Mouse (Mus musculus): ENCODE measurements at regions not wholly inside any gene's neighbourhood (a gene's known extent, or its start where the extent isn't known, plus 50 kb on each side); places are given as distances from the start of the nearest gene placed in this dataset.
A peak's percentile ranks its signal among the peaks of the same experiment; 100 is the strongest.

- H3K9ac ChIP-seq (ENCODE audit: insufficient read depth, low read depth), result no peak overlapping the region
- peak overlapping the region; percentile 80 for H3K4me2 ChIP-seq (ENCODE audit: insufficient read depth, low read depth, poor library complexity, severe bottlenecking)
- H3K36me3 ChIP-seq (replicated peaks in 1 of 2; ENCODE audit: control insufficient read depth in 1 of 2, insufficient read depth in 1 of 2, low read length in 1 of 2), result no peaks in the 10 kb centered on the region
- no peak overlapping the region for H3K27ac ChIP-seq (ENCODE audit: insufficient read depth, low read depth)
- in situ Hi-C loops (cut with MboI; ENCODE audit: low pct_ligation_motif_present, low pct_unique_long_range_greater_than_20kb, low sequenced_read_pairs), result no loop called here
- dilution Hi-C loops (cut with MboI; ENCODE audit: extremely low pct_ligation_motif_present, extremely low pct_unique_long_range_greater_than_20kb, low sequenced_read_pairs), result no loop called here
- TF ChIP-seq E2F4 (IDR thresholded peaks at IDR 0.05; ENCODE audit: insufficient replicate concordance, low read depth, low read length) (no peak), MXI1 (IDR thresholded peaks at IDR 0.05; ENCODE audit: low read depth, low read length) (no peak), USF2 (conservative IDR thresholded peaks at IDR 0.05; ENCODE audit: low read depth, low read length) (no peak), MAZ (IDR thresholded peaks at IDR 0.05; ENCODE audit: low read depth, low read length) (0 out of 2 replicates have a peak, but pooled peaks have one; percentile 18), IRF4 (IDR thresholded peaks at IDR 0.05; ENCODE audit: low read depth, low read length) (0 out of 2 replicates have a peak, but pooled peaks have one; percentile 16), NELFE (IDR thresholded peaks at IDR 0.05; ENCODE audit: low read depth, low read length) (no peak), EP300 (IDR thresholded peaks at IDR 0.05; ENCODE audit: low read length) (no peak), ELF1 (IDR thresholded peaks at IDR 0.05; ENCODE audit: low read depth, low read length) (no peak), BHLHE40 (IDR thresholded peaks at IDR 0.05; ENCODE audit: low read depth, low read length) (0 out of 2 replicates have a peak, but pooled peaks have one; percentile 6), CHD1 (IDR thresholded peaks at IDR 0.05; ENCODE audit: low read depth, low read length) (no peak)
- peaks cover 16 to 49% of the 10 kb centered on the region in 2 experiments for H3K4me1 ChIP-seq (ENCODE audit: control insufficient read depth in 1 of 2, insufficient read depth in 2 of 2)
- no peaks in the 10 kb centered on the region for H3K27me3 ChIP-seq (replicated peaks)
- no peaks in the 10 kb centered on the region for H3K79me2 ChIP-seq (replicated peaks; ENCODE audit: control insufficient read depth, extremely low read depth, insufficient read depth, poor library complexity, severe bottlenecking)
- DNase-seq (ENCODE audit: extremely low read depth), result peak; percentile 48
- peaks cover 4% of the 10 kb centered on the region for H3K9me3 ChIP-seq (replicated peaks; ENCODE audit: low read length)
- H3K4me3 ChIP-seq (replicated peaks in 1 of 3; ENCODE audit: low read depth in 2 of 3, low read length in 2 of 3, poor library complexity in 1 of 3), result no peak overlapping the region
Observed at GRCm38 (mm10) chr5:33529771-33530170, 96.0 kb upstream of the Nkx1-1 start.

DNA sequence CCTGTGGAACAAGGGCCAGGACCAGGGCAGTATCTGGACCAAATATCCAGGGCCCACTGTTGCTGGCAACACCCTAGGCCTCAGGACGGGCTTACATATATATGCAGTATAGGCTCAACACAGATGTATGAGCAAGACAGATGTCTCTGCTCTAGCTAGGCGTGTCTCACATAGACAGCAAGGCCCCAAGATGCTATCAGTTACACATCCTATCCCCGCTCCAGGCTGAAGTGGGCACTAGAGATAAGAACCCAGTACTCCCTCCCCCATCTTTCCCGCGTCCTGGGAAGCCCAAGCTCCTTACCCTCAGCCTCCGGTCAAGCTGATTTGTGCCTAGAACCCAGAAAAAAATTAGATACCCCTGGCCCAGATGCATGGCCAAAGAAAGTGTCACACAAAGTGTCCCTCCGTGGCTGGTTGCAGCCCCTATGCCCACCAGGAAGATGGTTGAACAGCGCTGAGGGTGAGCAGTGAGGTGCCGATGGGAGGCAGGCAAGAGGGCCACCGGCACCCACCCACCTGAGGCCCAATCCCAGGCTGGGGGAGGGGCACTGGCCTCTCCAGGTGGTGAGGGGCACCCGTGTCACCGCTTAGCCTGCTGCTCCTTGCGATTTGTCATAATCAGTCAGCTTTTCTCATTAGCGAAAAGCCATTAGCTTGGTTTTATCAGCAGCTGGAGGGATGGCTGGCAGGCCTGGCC, 95.3 kb upstream of the Nkx1-1 start:
- no peak overlapping the region for H3K27ac ChIP-seq (ENCODE audit: insufficient read depth, low read depth)
- DNase-seq (ENCODE audit: extremely low read depth), result no peak
- H3K27me3 ChIP-seq (replicated peaks), result no peaks in the 10 kb centered on the region
- TF ChIP-seq POLR2AphosphoS2 (IDR thresholded peaks at IDR 0.05; ENCODE audit: low read depth, low read length), result no peak
- no peak for TF ChIP-seq CHD1 (IDR thresholded peaks at IDR 0.05; ENCODE audit: low read depth, low read length)
- TF ChIP-seq HCFC1 (IDR thresholded peaks at IDR 0.05; ENCODE audit: low read depth, low read length), result no peak
- no peak for TF ChIP-seq USF1 (IDR thresholded peaks at IDR 0.05; ENCODE audit: low read depth, low read length)
- TF ChIP-seq JUN (IDR thresholded peaks at IDR 0.05; ENCODE audit: insufficient read depth, low read depth, low read length), result no peak
- no peak for TF ChIP-seq MEF2A (IDR thresholded peaks at IDR 0.05; ENCODE audit: borderline replicate concordance, low read depth, low read length)
- TF ChIP-seq E2F4 (IDR thresholded peaks at IDR 0.05; ENCODE audit: insufficient replicate concordance, low read depth, low read length), result no peak
- TF ChIP-seq MXI1 (IDR thresholded peaks at IDR 0.05; ENCODE audit: low read depth, low read length), result no peak
- no peaks in the 10 kb centered on the region for H3K36me3 ChIP-seq (replicated peaks in 1 of 2; ENCODE audit: control insufficient read depth in 1 of 2, insufficient read depth in 1 of 2, low read length in 1 of 2)
- H3K79me2 ChIP-seq (replicated peaks; ENCODE audit: control insufficient read depth, extremely low read depth, insufficient read depth, poor library complexity, severe bottlenecking), result no peaks in the 10 kb centered on the region
- no peak overlapping the region for H3K4me2 ChIP-seq (ENCODE audit: insufficient read depth, low read depth, poor library complexity, severe bottlenecking)
- H3K9ac ChIP-seq (ENCODE audit: insufficient read depth, low read depth), result no peak overlapping the region
- no peak overlapping the region for H3K4me3 ChIP-seq (replicated peaks in 1 of 3; ENCODE audit: low read depth in 2 of 3, low read length in 2 of 3, poor library complexity in 1 of 3)
- in situ Hi-C loops (cut with MboI; ENCODE audit: low pct_ligation_motif_present, low pct_unique_long_range_greater_than_20kb, low sequenced_read_pairs) (no loop called here), dilution Hi-C loops (cut with MboI; ENCODE audit: extremely low pct_ligation_motif_present, extremely low pct_unique_long_range_greater_than_20kb, low sequenced_read_pairs) (no loop called here)
- peaks cover 12 to 42% of the 10 kb centered on the region in 2 experiments; a peak in 3 of 4 replicates for H3K4me1 ChIP-seq (ENCODE audit: control insufficient read depth in 1 of 2, insufficient read depth in 2 of 2)
- H3K9me3 ChIP-seq (replicated peaks; ENCODE audit: low read length), result peaks cover 4% of the 10 kb centered on the region

Measured in CH12.LX (cell line).